Mouse (Mus musculus) kidney, embryonic 15.5 days (tissue): ENCODE measurements around the gene 3110001I22Rik. TPM values are rescaled to one million over a fixed set of nuclear protein-coding genes. Genes with fewer than 3 reads are reported as not detected.
A peak's percentile ranks its signal among the peaks of the same experiment; 100 is the strongest.
"Not testable (repeated sequence)": the region's sequence is repeated elsewhere in the genome, so short reads cannot be mapped to it uniquely, and the experiment has no call there.

Experiments used
- ATAC-seq: fragments of 200-750 bp; cut with Nextera tagmentation; replicated peaks from 2 replicates; pipeline ENCODE4 v1.8.0; 2017; ENCODE audit warnings: moderate TSS enrichment; ENCODE audit not compliant: low FRiP score
- H3K27ac ChIP-seq: fragments of 300-500 bp; sonication (generic); 2 replicates; pipeline ENCODE4 v1.5.1; 2015; ENCODE audit warnings: mild to moderate bottlenecking, inconsistent platforms
- H3K27me3 ChIP-seq: fragments of 300-500 bp; sonication (generic); 2 replicates; pipeline ENCODE4 v1.6.1; 2015; ENCODE audit warnings: inconsistent platforms
- H3K36me3 ChIP-seq: fragments of 300-500 bp; sonication (generic); 2 replicates; pipeline ENCODE4 v1.6.1; 2015; ENCODE audit warnings: inconsistent platforms
- H3K4me1 ChIP-seq: fragments of 300-500 bp; sonication (generic); 2 replicates; pipeline ENCODE4 v1.6.1; 2015; ENCODE audit warnings: inconsistent platforms
- H3K4me2 ChIP-seq: fragments of 300-500 bp; sonication (generic); 2 replicates; pipeline ENCODE4 v1.6.1; 2015; ENCODE audit warnings: moderate library complexity, mild to moderate bottlenecking, inconsistent platforms
- H3K4me3 ChIP-seq: fragments of 300-500 bp; sonication (generic); replicated peaks from 2 replicates; pipeline ENCODE4 v1.5.1; 2015; ENCODE audit warnings: mild to moderate bottlenecking, inconsistent platforms
- H3K9ac ChIP-seq: fragments of 300-500 bp; sonication (generic); 2 replicates; pipeline ENCODE4 v1.6.1; 2015; ENCODE audit warnings: mild to moderate bottlenecking, inconsistent platforms
- H3K9me3 ChIP-seq: fragments of 300-500 bp; sonication (generic); replicated peaks from 2 replicates; pipeline ENCODE4 v1.6.1; 2016; ENCODE audit warnings: inconsistent platforms
- WGBS: fragments of 180-500 bp; shearing (Covaris S2); methylation state at CpG from one replicate; pipeline ENCODE4 v1.1.7; 2015; ENCODE audit warnings: mixed read lengths; 5-methylcytosine and 5-hydroxymethylcytosine counted together
- polyA plus RNA-seq: library from polyadenylated mRNA; unstranded; fragments of >200 nt; fragmentation: Nextera tagmentation; extraction: Ambion mirVana; gene quantifications from 2 replicates; pipeline ENCODE4 v1.2.1, GENCODE M21; 2015

3110001I22Rik gene
- polyA plus RNA-seq, 1 experiment from 2014 or later, result 6.4 TPM

GRCm38 (mm10) chr16:13670896-13671295 lies 833 bp upstream of the 3110001I22Rik start:
- Histone ChIP-seq H3K4me2 (peak overlapping the region; percentile 69), H3K4me3 (peak overlapping the region; percentile 99), H3K4me1 (peaks cover 16% of the 10 kb centered on the region)
- H3K36me3 ChIP-seq, ATAC-seq, H3K9me3 ChIP-seq, H3K9ac ChIP-seq, H3K27ac ChIP-seq, H3K27me3 ChIP-seq: not testable (repeated sequence)
- WGBS, result 84% methylated on average over 5 of the region's 5 CpGs

- Histone ChIP-seq H3K4me1 (peaks cover 9% of the 10 kb centered on the region; the same call in 1 of the 2 replicates), H3K9ac (peak overlapping the region; percentile 90), H3K36me3 (peaks cover 15% of the 10 kb centered on the region), H3K4me2 (peak overlapping the region; percentile 69), H3K27me3 (no peaks in the 10 kb centered on the region), H3K27ac (peak overlapping the region; percentile 96), H3K4me3 (peak overlapping the region; percentile 99), H3K9me3 (no peaks in the 10 kb centered on the region)
- ATAC-seq, result peak; percentile 55
- WGBS, result 1% methylated on average over 20 of the region's 20 CpGs
Observed at GRCm38 (mm10) chr16:13672386-13672898, 713 bp downstream of the 3110001I22Rik start.

GRCm38 (mm10) chr16:13673114-13673513 lies 1.4 kb downstream of the 3110001I22Rik start:
- Histone ChIP-seq H3K4me2 (peak overlapping the region; percentile 69), H3K36me3 (peaks cover 22% of the 10 kb centered on the region), H3K9ac (no peak overlapping the region), H3K4me3 (peak overlapping the region; percentile 99), H3K9me3 (no peaks in the 10 kb centered on the region), H3K27me3 (no peaks in the 10 kb centered on the region), H3K27ac (no peak overlapping the region), H3K4me1 (peaks cover 8% of the 10 kb centered on the region; the same call in 1 of the 2 replicates)
- 74% methylated on average over 5 of the region's 5 CpGs for WGBS
- no peak for ATAC-seq

GRCm38 (mm10) chr16:13674511-13674910 lies 2.8 kb downstream of the 3110001I22Rik start:
- Histone ChIP-seq H3K4me3 (no peak overlapping the region), H3K4me1 (peaks cover 8% of the 10 kb centered on the region; the same call in 1 of the 2 replicates), H3K27me3 (no peaks in the 10 kb centered on the region), H3K4me2 (no peak overlapping the region), H3K9me3 (no peaks in the 10 kb centered on the region), H3K9ac (no peak overlapping the region), H3K36me3 (peaks cover 31% of the 10 kb centered on the region), H3K27ac (no peak overlapping the region)
- no peak for ATAC-seq
- WGBS, result 89% methylated on average over 3 of the region's 3 CpGs

GRCm38 (mm10) chr16:13678601-13679319 lies 7.0 kb downstream of the 3110001I22Rik start:
- Histone ChIP-seq H3K9me3 (no peaks in the 10 kb centered on the region), H3K27me3 (no peaks in the 10 kb centered on the region), H3K4me2 (no peak overlapping the region), H3K27ac (no peak overlapping the region), H3K36me3 (peaks cover 38% of the 10 kb centered on the region), H3K4me1 (no peaks in the 10 kb centered on the region), H3K4me3 (no peak overlapping the region), H3K9ac (no peak overlapping the region)
- 88% methylated on average over 3 of the region's 3 CpGs for WGBS
- no peak for ATAC-seq

- Histone ChIP-seq H3K27me3 (no peaks in the 10 kb centered on the region), H3K27ac (no peak overlapping the region), H3K4me1 (no peaks in the 10 kb centered on the region), H3K9ac (no peak overlapping the region), H3K4me2 (no peak overlapping the region), H3K36me3 (peaks cover 94% of the 10 kb centered on the region), H3K9me3 (no peaks in the 10 kb centered on the region), H3K4me3 (no peak overlapping the region)
- no peak for ATAC-seq
- WGBS, result 90% methylated on average over 7 of the region's 7 CpGs
Observed at GRCm38 (mm10) chr16:13698998-13699397, 27.3 kb downstream of the 3110001I22Rik start.

- Histone ChIP-seq H3K27me3 (no peaks in the 10 kb centered on the region), H3K9ac (no peak overlapping the region), H3K4me1 (no peaks in the 10 kb centered on the region), H3K36me3 (peaks cover 80% of the 10 kb centered on the region), H3K27ac (no peak overlapping the region), H3K4me2 (no peak overlapping the region), H3K4me3 (no peak overlapping the region), H3K9me3 (no peaks in the 10 kb centered on the region)
- WGBS, result 93% methylated on average over 7 of the region's 7 CpGs
- ATAC-seq, result no peak
Observed at GRCm38 (mm10) chr16:13702184-13702583, 30.5 kb downstream of the 3110001I22Rik start.

GRCm38 (mm10) chr16:13704676-13705075 lies 32.9 kb downstream of the 3110001I22Rik start:
- no peak overlapping the region for H3K4me3 ChIP-seq
- ATAC-seq, result no peak
- H3K4me1 ChIP-seq, result no peaks in the 10 kb centered on the region
- peaks cover 55% of the 10 kb centered on the region for H3K36me3 ChIP-seq
- no peaks in the 10 kb centered on the region for H3K27me3 ChIP-seq
- no peak overlapping the region for H3K27ac ChIP-seq
- no peak overlapping the region for H3K4me2 ChIP-seq
- H3K9me3 ChIP-seq, result no peaks in the 10 kb centered on the region
- 91% methylated on average over 10 of the region's 10 CpGs for WGBS
- no peak overlapping the region for H3K9ac ChIP-seq

- H3K9ac ChIP-seq, result no peak overlapping the region
- H3K27me3 ChIP-seq, result no peaks in the 10 kb centered on the region
- no peak overlapping the region for H3K4me3 ChIP-seq
- H3K4me2 ChIP-seq, result no peak overlapping the region
- WGBS, result 89% methylated on average over 3 of the region's 3 CpGs
- no peaks in the 10 kb centered on the region for H3K36me3 ChIP-seq
- no peaks in the 10 kb centered on the region for H3K4me1 ChIP-seq
- no peak for ATAC-seq
- H3K9me3 ChIP-seq, result no peaks in the 10 kb centered on the region
- H3K27ac ChIP-seq, result no peak overlapping the region
Observed at GRCm38 (mm10) chr16:13714910-13715309, 43.2 kb downstream of the 3110001I22Rik start.

- no peaks in the 10 kb centered on the region for H3K36me3 ChIP-seq
- 71% methylated on average over 2 of the region's 2 CpGs for WGBS
- no peak overlapping the region for H3K9ac ChIP-seq
- no peak overlapping the region for H3K4me3 ChIP-seq
- no peaks in the 10 kb centered on the region for H3K4me1 ChIP-seq
- H3K4me2 ChIP-seq, result no peak overlapping the region
- no peaks in the 10 kb centered on the region for H3K27me3 ChIP-seq
- no peak overlapping the region for H3K27ac ChIP-seq
- ATAC-seq, result no peak
- no peaks in the 10 kb centered on the region for H3K9me3 ChIP-seq
Observed at GRCm38 (mm10) chr16:13716821-13717553, 45.3 kb downstream of the 3110001I22Rik start.

- Histone ChIP-seq H3K4me2 (no peak overlapping the region), H3K27ac (no peak overlapping the region), H3K36me3 (no peaks in the 10 kb centered on the region), H3K27me3 (no peaks in the 10 kb centered on the region), H3K9me3 (no peaks in the 10 kb centered on the region), H3K9ac (no peak overlapping the region), H3K4me3 (no peak overlapping the region), H3K4me1 (no peaks in the 10 kb centered on the region)
- ATAC-seq, result no peak
- 33% methylated on average over 10 of the region's 10 CpGs for WGBS
Observed at GRCm38 (mm10) chr16:13722937-13723336, 51.2 kb downstream of the 3110001I22Rik start.

- no peak overlapping the region for H3K27ac ChIP-seq
- no peak for ATAC-seq
- no peak overlapping the region for H3K4me2 ChIP-seq
- H3K36me3 ChIP-seq, result no peaks in the 10 kb centered on the region
- H3K9ac ChIP-seq, result no peak overlapping the region
- H3K9me3 ChIP-seq, result no peaks in the 10 kb centered on the region
- peaks cover 8% of the 10 kb centered on the region for H3K4me1 ChIP-seq
- H3K27me3 ChIP-seq, result 0 out of 2 replicates have a peak, but pooled peaks cover 4% of the 10 kb centered on the region
- WGBS, result 87% methylated on average over 5 of the region's 5 CpGs
- no peak overlapping the region for H3K4me3 ChIP-seq
Observed at GRCm38 (mm10) chr16:13727811-13728335, 56.1 kb downstream of the 3110001I22Rik start.
